Mouse (Mus musculus): ENCODE measurements around the gene Zfp622. TPM values are rescaled to one million over a fixed set of nuclear protein-coding genes. Genes with fewer than 3 reads are reported as not detected.

Zfp622 gene
- polyA plus RNA-seq, 1 experiment = 16.8 TPM

GRCm38 (mm10) chr15:26008621-26009020, 24.5 kb downstream of the Zfp622 start:
- no peak overlapping the region for H3K27ac ChIP-seq (replicated peaks; ENCODE audit: low read depth, low read length)
- H3K4me3 ChIP-seq (ENCODE audit: insufficient read depth, low read depth, low read length) = no peak overlapping the region
- no peaks in the 10 kb centered on the region for H3K4me1 ChIP-seq (ENCODE audit: control insufficient read depth, insufficient read depth, insufficient read length, low read length)

GRCm38 (mm10) chr15:26012891-26013290, 28.7 kb downstream of the Zfp622 start:
- no peaks in the 10 kb centered on the region for H3K4me1 ChIP-seq (ENCODE audit: control insufficient read depth, insufficient read depth, insufficient read length, low read length)
- H3K27ac ChIP-seq (replicated peaks; ENCODE audit: low read depth, low read length) = no peak overlapping the region
- H3K4me3 ChIP-seq (ENCODE audit: insufficient read depth, low read depth, low read length) = no peak overlapping the region

- no peak overlapping the region for H3K27ac ChIP-seq (replicated peaks; ENCODE audit: low read depth, low read length)
- H3K4me1 ChIP-seq (ENCODE audit: control insufficient read depth, insufficient read depth, insufficient read length, low read length) = no peaks in the 10 kb centered on the region
- H3K4me3 ChIP-seq (ENCODE audit: insufficient read depth, low read depth, low read length) = no peak overlapping the region
Observed at GRCm38 (mm10) chr15:26015979-26016665, 32.0 kb downstream of the Zfp622 start.

- no peak overlapping the region for H3K4me3 ChIP-seq (ENCODE audit: insufficient read depth, low read depth, low read length)
- H3K27ac ChIP-seq (replicated peaks; ENCODE audit: low read depth, low read length) = no peak overlapping the region
- no peaks in the 10 kb centered on the region for H3K4me1 ChIP-seq (ENCODE audit: control insufficient read depth, insufficient read depth, insufficient read length, low read length)
Observed at GRCm38 (mm10) chr15:26021721-26022120, 37.6 kb downstream of the Zfp622 start.

GRCm38 (mm10) chr15:26022636-26023035, 38.5 kb downstream of the Zfp622 start:
- Histone ChIP-seq H3K4me1 (ENCODE audit: control insufficient read depth, insufficient read depth, insufficient read length, low read length) (no peaks in the 10 kb centered on the region), H3K4me3 (ENCODE audit: insufficient read depth, low read depth, low read length) (no peak overlapping the region)

GRCm38 (mm10) chr15:26031692-26032091, 47.5 kb downstream of the Zfp622 start:
- Histone ChIP-seq H3K4me1 (ENCODE audit: control insufficient read depth, insufficient read depth, insufficient read length, low read length) (no peaks in the 10 kb centered on the region), H3K27ac (replicated peaks; ENCODE audit: low read depth, low read length) (no peak overlapping the region), H3K4me3 (ENCODE audit: insufficient read depth, low read depth, low read length) (no peak overlapping the region)

More at GRCm38 (mm10) chr15:26022636-26023035, 38.5 kb downstream of the Zfp622 start:
- no peak overlapping the region for H3K27ac ChIP-seq (replicated peaks; ENCODE audit: low read depth, low read length)

- H3K4me3 ChIP-seq (ENCODE audit: insufficient read depth, low read depth, low read length) = no peak overlapping the region
- no peak overlapping the region for H3K27ac ChIP-seq (replicated peaks; ENCODE audit: low read depth, low read length)
- no peaks in the 10 kb centered on the region for H3K4me1 ChIP-seq (ENCODE audit: control insufficient read depth, insufficient read depth, insufficient read length, low read length)
Observed at GRCm38 (mm10) chr15:26040567-26040966, 56.4 kb downstream of the Zfp622 start.

- H3K4me3 ChIP-seq (ENCODE audit: insufficient read depth, low read depth, low read length) = no peak overlapping the region
- H3K27ac ChIP-seq (replicated peaks; ENCODE audit: low read depth, low read length) = no peak overlapping the region
- no peaks in the 10 kb centered on the region for H3K4me1 ChIP-seq (ENCODE audit: control insufficient read depth, insufficient read depth, insufficient read length, low read length)
Observed at GRCm38 (mm10) chr15:26041196-26041947, 57.2 kb downstream of the Zfp622 start.

Other genes with a start within 250 kb of the Zfp622 start
- 14.2 and 17.8 TPM in 2 replicates for gene Retreg1, start 141.2 kb upstream of the Zfp622 start, polyA plus RNA-seq (2012; ENCODE audit: insufficient read depth, insufficient read length, missing spikeins)